Mouse (Mus musculus): ENCODE results near the gene Limch1.

- TF ChIP-seq CTCF (IDR thresholded peaks at IDR 0.05; ENCODE audit: low read depth), result 0 out of 2 replicates have a peak, but pooled peaks have one; percentile 23
- no peak for TF ChIP-seq EP300 (optimal IDR thresholded peaks at IDR 0.05)
Measured at GRCm38 (mm10) chr5:66782851-66783250, 37.2 kb downstream of the Limch1 start.

Measured in stomach, postnatal 0 days (tissue).